Mouse (Mus musculus): ENCODE data around the gene Mapkapk2.
"Not testable (repeated sequence)": the region's sequence is repeated elsewhere in the genome, so short reads cannot be mapped to it uniquely, and the experiment has no call there.

The Mapkapk2 gene

DNA sequence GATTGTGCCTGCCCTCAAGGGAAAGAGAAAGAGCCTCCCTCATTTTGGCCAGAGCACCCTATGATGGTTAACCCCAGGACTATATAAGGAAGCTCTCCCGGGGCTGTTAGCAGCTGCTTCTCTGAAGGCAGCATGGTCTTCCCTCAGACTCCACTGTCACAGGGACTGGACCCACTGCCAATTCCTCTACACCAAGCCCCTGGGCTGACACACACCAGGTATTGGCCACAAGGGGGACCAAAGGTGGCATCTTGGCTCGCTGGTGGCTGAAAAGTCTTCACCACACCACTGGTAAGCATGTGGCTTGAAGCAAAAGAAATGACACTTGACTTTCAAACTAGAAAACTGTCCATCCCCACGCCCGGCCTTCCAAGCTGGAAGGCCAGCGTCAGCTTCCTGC is 47.0 kb downstream of the Mapkapk2 start:
- DNase-seq (ENCODE audit: low spot score in 2 of 2), result no peak

DNA sequence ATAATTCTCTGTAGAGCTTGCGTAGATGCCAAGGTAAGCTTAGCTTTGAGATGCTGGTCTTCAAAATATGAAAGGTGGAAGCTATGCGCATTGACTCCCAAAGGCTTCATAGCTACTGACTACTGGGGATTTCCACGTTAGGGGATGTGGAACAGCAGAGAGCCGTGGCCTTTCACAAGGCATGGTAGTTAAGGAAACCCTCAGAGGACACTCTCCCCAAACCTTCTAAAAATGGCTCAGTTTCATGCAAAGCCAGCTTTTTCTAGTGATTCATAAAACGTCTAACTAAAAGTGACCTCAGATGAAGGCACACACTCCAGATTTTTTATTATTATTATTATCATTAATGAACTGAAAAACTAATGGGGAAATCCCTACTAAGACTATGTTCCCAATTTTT is 47.6 kb downstream of the Mapkapk2 start:
- DNase-seq (ENCODE audit: low spot score in 2 of 2), result no peak

DNA sequence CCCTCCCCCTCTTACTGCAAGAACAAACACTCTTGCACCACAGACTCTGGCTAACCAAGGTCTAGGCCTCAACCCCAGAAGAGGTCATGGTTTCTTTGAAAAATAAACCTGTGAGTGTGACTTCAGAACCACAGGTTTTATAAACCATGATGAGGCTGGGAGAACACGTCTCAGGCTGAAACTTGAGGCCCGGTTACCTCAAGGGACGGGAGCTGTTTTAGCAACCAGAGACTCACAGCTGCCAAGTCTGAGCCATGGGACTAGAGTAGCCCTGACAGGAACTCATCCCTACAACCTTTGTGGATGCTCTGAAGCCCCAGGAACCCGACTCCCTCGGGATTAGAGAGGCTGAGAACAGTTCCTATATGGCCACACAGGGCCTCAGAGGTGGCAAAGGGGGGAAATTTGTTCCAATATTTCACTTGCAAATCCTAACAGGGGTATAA is 48.2 kb downstream of the Mapkapk2 start:
- no peak for DNase-seq (ENCODE audit: low spot score in 2 of 2)

DNA sequence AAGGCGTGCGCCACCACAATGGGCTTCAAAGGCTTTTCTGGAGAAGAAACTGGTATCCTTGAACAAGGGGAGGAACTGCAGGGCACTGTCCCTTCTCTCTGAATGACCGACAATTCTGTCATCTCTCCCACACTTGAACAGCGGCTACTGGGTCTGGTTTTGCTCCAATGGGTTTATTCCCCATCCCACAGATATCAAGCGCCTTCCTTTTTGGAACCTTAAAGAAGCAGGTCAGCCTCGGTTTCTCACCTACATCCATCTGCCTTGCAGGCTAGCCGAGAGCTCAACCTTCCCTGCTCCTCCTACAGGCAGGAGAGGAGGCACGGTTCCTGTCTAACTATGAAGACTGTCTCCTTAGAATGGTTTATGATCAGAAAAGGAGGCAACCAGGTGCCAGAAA is 48.7 kb downstream of the Mapkapk2 start:
- DNase-seq (ENCODE audit: low spot score in 2 of 2), result no peak

DNA sequence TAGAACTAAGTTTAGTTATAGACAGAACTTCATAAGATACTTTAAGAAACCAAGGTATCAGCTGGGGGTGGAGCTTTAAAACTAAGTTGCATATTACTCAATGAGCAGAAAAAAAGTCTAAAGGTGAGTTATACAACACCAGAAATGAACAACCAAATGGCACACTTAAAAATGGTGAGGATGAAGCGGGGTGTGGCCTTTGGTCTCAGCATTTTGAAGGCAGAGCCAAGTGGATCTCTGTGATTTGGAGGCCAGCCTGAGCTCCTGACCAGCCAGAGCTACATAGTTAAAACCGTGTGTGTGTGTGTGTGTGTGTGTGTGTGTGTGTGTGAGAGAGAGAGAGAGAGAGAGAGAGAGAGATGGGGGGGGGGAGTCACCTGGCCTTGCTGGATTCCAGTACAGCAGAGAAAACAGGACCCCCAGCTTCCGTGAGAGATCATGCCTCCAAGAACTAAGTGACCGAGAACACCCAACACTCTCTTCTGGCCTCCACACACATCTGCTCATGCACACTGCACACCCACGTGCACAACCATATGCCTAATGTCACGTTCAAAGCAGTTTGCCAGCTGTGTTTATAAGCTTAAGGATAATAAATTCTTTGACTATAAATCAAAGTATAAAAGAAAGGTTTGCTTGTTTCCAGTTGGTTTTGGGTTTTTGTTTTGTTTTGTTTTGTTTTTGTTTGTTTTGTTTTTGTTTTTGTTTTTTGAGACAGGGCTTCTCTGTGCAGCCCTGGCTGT is 49.3 kb downstream of the Mapkapk2 start:
- DNase-seq (ENCODE audit: low spot score in 2 of 2), result no peak

DNA sequence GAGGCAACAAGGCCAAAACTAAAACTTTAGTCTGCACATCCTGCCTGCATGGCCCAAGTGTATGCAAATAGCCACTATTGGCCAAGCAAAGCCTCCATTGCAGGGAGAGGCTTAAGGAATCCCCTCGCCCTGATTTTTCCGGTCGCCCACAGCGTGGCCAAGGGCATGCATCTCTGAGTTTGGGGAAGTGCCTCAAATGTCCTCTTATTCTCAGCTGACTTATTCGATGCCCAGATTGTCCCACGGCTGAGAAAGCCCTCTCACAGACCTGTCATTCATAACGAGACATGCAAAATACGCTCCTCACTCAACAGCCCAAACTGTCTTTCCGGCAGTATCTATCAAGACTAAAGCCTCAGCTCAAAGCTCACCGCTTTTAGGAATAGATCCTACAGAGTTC is 51.0 kb downstream of the Mapkapk2 start:
- no peak for DNase-seq (ENCODE audit: low spot score in 2 of 2)

DNA sequence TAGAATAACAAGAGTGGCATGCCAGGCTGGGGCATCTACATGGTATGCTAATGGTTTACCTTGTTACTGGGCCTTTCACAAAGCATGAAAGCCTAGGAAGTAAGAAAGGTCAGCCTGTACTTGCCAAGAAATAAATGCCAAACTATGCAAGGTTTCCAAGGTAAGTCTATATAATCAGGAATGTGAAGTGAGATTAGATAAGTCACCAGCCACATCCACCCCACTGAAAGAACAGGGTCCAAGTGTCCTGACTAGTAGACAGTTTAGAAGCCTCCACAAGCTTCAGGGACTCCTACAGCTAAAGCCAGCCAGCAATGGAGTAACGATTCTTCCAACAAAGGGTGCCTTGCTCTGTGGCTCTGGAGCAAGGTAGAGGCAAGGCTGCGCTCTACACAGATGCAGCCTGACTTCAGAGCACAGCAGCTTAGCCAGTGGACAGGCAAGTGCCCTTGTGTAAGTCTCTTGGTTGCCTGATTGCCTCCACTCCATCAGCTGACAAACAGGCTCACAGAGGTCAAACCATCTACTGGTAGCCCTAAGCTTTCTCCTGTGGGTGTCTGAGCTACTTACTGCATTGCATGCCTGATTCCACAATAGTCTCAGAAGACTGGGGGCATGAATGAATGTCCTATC is 51.8 kb downstream of the Mapkapk2 start:
- no peak for DNase-seq (ENCODE audit: low spot score in 2 of 2)

DNA sequence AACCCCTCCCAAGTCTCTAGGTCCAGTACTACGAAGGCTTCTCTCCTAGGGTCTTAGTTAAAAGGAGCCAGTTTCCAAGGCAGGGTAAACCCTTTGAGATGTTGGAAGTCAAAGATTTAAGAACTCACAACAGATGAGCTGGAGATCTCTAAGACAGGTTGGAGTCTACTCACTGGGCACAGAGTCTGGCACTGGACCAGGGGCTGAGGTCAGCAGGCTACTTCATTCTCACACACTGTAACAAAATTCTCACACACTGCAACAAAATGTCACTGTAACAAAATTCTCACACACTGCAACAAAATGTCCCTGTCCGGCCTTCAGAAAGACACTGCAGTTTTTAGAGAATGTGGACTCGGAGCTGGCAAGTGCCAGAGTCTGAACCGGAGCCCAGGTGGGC is 54.0 kb downstream of the Mapkapk2 start:
- no peak for DNase-seq (ENCODE audit: low spot score in 2 of 2)

DNA sequence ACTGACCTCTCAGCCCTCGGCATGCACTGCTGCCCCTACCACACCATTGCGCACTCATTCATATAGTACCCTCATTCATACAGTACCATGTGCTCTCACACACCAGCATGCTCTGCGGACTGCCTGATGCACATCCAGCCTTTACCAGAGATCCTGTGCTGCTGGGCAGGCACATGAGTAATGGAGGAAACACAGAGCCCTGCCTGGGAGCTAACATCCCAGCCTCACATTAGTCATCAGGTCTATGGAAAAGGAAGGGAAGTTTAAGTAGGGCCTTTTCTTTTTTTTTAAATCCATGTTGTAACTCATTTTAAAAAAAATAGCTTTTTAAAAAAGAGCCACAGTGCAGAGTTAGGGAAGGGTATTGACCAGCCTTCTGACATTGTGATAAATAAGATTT is 54.9 kb downstream of the Mapkapk2 start:
- no peak for DNase-seq (ENCODE audit: low spot score in 2 of 2)

DNA sequence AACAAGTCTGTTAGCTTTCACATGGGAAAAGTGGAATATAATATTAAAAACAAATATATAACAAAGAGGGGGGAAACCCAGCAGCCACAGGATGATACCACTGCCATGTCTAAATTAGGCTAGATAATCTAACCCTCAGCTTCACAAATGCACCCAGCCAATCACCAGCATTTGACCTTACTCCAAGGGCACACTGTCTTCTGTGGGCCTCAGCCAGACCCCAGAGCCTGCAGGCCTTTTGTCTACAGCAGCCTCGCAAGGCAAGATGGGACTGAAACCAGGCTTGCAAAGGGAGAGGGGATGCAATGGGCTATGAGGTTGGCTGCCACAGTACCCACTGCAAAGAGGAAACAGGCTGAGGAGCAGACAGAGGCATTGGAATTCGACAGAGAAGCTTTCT is 55.4 kb downstream of the Mapkapk2 start:
- DNase-seq (ENCODE audit: low spot score in 2 of 2), result no peak

DNA sequence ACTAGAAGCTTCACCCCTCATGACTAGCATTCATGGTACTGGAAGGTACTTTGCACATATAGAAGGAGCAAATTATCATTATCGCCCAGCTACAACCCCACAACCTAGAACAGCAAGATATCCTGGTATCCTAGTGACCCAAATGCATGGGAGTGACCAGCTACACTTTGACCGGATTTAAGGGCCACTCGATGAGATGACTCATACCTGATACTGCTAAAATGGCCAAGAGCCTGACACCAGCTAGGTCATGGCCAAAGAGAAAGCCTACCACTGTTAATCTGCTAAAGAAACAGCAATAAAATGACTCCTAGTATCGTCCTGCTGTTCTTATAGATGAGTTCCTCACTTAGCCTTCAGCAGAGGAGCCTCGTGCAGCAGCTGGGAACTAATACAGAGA is 58.1 kb downstream of the Mapkapk2 start:
- DNase-seq (ENCODE audit: low spot score in 2 of 2), result no peak

DNA sequence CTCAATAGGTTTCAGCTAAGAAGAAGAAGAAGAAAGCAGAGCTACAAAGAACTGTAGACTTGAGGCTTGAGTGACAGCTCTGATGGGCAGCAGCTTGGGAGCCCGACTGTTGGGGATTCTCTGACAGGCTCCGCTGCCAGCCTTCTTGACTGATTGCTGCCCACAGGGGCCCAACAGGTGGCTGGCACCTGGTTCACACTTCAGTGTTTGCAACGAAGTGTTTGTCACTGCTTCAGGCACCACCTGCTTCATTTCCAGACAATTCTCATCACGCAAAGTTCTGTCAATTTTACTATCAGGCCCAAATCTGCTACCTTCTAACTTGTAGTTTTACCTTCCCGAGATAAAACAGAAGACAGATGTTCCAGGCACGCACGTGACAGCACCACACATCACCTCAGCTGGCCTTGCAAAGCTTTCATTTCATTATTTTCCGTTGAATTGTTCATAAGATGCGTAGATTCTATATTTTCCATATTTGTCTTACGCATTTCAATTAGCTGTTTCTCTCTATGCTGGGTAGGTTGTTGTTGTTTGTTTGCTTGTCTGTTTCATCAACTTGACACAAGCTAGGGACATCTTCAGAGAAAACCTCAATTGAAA is 59.1 kb downstream of the Mapkapk2 start:
- no peak for DNase-seq (ENCODE audit: low spot score in 2 of 2)

DNA sequence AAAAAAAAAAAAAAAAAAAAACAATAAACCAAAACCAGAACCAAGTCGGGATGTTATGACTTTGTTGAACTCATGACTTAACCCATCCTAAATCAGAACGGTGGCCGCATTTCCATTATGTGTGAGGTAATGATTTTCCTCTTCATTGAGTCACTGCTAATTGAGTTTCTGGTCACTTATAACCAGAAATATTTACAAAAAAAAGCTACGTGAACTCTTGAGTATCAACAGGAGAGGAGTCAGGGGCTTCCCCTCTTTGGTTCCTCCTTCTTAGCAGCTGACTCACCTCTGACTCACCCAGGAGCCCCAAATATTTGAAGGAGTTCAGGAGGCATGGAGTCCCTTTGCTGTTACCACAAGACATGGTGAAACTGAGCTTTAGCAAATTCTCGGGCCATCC is 59.6 kb downstream of the Mapkapk2 start:
- no peak for DNase-seq (ENCODE audit: low spot score in 2 of 2)

DNA sequence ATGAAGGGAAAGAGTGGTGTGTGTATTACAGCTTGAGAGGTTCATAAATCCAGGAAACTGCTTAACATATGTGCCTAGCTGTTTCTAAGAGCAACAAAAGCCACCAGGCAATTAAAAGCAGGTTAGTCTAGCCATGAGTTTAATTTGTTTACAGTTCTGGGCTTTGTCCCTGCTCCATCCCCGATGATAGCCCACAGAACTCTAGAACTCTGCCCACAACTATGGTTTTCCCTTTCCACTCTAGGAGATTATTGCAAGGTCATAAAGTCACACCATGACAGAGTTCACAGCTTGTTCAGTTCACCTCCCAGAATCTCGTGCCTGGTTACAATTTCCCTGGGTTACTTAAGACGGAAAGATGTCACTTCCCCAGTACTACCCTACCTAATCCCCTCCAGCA is 66.4 kb downstream of the Mapkapk2 start:
- no peak for DNase-seq (ENCODE audit: low spot score in 2 of 2)

DNA sequence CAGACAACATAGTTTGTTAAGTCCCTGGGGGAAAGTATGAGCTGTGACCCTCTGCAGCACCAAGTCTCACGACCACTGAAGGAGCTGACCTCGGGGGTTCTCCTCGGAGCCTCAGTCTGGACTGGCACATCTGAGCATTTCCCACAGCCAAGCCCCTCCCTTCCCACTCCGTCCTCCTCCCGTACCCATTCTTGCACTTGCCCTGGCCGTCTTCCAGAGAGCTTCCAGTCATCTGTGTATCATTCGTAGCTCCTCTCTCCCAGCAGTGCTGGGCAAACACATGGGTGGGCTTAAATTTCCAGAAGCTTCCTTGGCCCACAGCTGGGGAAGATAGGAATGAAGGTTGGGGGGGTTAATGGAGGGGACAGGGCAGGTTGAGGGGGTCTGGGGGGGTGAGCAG is 67.4 kb downstream of the Mapkapk2 start:
- no peak for DNase-seq (ENCODE audit: low spot score in 2 of 2)

DNA sequence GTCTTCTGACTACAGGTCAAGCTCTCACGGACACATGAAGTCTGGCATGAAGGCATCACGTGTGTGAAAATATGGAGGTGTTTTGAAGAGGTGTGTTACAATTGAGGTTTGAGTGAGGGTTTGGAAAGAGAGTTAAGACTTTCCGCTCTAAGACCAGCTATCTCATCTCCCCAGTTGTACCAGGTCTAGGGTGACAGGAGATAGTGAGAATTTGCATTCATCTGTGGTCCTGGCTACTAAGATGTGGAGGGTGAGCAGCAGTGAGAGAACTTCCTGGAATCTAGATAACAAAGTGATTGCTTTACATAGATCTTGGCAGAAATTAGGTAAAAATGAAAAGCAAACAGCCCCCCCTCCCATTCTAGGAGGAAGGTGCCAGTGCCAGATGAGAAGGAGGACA is 68.4 kb downstream of the Mapkapk2 start:
- no peak for DNase-seq (ENCODE audit: low spot score in 2 of 2)

DNA sequence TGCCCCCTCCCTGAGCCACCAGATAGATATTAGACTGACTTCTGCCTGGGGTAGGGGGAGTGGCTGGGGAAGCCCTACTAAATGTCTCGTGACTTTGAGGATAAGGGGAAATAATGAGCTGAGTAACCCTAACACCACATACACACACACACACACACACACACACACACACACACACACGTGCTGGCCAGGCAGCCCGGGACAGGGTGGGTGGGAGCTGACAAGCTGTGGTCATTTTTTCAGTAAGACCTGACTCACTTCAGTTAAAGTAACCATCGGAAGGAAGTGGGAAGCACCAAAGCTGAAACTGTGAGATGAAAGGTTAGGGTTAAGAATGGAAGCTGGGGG is 71.8 kb downstream of the Mapkapk2 start:
- DNase-seq (ENCODE audit: low spot score in 2 of 2), result no peak

DNA sequence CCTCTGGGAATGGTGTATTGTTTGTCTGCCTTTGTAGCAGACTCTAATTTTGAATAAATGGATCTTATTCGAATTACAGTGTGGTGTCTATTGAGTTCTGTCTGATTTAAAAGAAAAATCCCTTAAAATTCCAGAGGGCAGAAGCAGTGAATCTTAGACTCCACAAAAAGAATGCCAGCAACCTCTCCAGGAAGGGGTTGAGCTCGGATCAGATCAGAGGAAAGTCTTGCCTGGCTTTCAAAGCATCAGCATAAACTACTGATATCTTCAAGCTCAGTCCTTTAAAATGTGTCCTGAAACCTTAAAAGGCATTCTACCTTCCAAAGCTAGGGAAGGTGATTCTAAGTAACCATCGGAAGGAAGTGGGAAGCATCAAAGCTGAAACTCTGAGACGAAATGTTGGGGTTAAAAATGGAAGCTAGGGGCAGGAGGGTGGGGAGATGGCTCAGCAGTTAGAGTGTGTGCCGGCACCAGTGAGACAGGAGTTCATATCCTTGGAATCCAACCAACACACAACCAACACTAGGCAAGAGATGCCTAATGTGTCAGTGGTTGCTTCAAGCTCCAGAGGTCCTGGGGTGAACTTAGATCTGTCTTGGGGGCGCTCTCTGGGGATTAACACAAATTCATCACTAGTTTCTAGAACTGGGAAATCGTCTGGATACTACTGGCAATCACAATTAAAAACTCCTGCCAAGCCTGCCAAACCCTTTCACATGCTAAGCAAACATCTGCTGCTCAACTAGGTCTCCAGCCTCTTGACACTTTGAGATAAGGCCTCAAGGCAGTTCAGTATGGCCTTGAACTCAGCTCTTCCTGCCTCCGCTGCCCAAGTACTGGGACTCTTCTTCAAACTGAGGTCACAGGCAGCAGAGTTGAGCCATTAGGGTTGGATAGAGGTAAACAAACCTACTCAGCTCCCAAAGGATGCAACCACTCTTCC is 72.5 kb downstream of the Mapkapk2 start:
- no peak for DNase-seq (ENCODE audit: low spot score in 2 of 2)

DNA sequence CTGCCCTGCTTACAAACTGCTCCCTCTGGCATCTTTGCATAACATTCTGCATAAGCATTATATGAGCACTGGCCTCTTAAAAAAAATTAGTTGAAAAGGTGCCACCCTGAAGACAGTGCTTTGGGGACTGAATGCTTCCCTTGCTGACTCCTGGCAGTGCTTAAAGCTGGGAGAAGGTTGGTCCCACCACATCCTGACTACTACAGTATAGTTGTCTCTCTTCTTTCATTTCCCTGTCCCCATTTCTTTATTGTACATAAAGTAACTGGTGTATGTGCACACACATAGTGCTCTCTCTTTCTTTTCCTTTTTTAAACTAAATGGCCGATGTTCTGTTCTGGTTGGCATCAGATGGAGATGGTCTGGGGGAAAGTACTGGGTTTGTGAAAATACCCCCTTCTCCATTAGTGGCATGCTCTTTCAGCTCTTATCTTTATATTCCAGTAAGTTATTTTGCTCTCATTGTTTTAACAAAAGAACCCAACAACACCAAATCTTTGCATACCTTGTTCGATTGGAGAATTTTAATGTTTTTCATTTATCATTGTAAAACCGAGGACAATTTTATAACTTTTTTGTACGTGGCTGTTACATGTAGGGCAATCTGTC is 74.3 kb downstream of the Mapkapk2 start:
- DNase-seq (ENCODE audit: low spot score in 2 of 2), result not testable (repeated sequence)

DNA sequence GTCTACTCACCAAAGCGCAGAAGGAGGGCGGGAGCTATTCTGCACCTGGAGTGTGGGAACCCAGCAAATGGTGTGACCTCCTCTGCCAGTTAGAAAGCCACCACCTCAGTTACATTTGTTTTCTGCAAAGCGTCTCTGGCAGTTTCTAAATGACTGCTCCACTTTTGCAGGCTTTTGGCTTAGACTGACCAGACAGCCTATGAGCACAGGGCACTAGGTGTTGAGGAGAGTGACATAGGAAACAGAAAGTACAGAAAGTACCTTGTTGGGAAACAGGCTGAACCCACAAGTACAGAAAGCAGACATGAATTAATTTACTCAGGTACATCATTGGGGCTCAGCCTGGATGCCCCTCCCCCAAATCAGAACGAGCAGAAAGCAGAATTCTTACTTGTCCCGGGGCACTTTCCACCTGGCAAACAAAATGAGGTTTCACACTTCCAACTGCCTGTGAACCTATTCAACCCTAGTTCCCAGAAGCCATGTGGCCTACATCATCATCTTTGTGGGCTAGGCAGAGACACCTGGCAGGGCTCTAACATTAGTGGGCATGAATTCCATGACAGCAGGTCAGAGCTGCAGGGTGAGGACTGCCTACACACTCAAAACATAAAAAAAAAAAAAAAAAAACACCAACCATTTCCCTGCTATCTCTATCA is 74.9 kb downstream of the Mapkapk2 start:
- DNase-seq (ENCODE audit: low spot score in 2 of 2), result no peak

DNA sequence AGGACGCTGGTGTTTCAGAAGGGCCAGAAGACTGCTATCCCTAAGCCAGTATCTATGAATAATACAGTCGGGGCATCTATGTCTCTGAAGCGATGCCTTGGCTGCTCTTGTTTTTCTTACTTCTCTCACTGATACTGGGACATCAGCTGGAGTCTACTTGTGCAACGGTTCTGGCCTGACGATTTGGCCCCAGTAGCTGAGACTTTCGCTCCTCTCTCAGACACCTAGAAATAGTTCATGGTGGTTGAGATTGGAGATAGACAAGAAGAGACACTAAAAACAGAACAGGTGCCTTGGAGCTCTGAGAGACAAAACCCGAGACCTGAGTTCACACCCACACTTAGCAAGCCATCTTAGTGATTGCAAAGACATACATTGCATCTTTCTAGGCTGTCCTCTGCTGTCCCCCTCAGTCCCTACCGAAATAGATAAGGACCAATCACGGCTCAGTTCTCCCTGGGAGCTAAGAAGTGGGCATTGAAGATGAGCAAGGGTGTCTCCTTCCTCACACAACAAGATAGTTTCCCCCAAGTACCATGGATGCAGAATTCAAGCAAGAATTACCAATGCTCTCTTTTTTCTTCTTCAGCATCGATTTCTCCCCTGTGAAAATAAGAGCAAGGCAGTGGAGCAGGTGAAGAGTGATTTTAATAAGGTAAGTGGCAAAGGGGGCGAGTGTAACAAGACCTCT is 75.6 kb downstream of the Mapkapk2 start:
- DNase-seq (ENCODE audit: low spot score in 2 of 2), result no peak

Data from frontal cortex, postnatal 14 days (tissue).